Mouse (Mus musculus) right cerebral cortex, adult 18-20 months (tissue): ENCODE measurements at regions not wholly inside any gene's neighbourhood (a gene's known extent, or its start where the extent isn't known, plus 50 kb on each side); places are given as distances from the start of the nearest gene placed in this dataset.

Experiments
- DNase-seq: peaks from one replicate; pipeline ENCODE4 v3.0.0; 2022; ENCODE audit warnings: mixed read lengths

DNA sequence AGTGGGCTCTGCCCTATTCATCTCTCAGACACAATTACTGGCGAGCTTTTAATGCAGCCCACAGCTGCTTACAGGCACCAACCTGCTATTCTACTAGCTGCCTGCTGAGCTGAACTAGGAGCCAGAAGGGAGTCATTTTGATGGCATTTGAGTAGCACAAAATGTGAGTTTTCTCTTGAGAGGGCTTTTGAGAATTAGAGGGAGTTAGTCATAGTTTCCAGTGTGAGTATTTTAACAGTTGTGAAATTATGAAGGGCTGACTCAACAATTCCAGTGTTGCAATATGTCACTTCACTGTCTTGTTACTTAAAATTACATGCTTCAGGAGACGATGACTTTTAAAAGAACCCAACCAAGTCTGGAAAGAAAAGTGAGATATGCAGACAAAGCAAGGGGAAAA lies 54.4 kb upstream of the Ly86 start:
- DNase-seq = peak; percentile 43

DNA sequence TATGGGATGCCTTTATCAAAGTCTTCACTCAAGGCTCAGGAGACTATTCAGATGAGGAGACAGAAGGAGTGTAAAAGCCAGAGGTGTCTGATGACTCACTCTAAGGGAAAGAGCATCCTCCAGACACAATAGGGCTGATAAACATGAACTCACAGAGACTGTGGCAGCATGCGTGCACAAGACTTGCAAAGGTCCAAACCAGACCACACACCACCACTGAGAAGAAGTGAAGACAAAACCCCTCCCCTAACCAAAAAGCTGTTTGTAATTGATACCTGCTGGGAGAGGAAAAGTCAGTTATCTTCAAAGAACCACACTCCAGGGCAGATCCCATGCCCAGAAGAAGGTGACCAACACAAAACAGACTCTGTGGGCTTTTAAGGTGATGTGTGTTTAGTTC lies 56.0 kb upstream of the Ly86 start:
- DNase-seq = no peak

DNA sequence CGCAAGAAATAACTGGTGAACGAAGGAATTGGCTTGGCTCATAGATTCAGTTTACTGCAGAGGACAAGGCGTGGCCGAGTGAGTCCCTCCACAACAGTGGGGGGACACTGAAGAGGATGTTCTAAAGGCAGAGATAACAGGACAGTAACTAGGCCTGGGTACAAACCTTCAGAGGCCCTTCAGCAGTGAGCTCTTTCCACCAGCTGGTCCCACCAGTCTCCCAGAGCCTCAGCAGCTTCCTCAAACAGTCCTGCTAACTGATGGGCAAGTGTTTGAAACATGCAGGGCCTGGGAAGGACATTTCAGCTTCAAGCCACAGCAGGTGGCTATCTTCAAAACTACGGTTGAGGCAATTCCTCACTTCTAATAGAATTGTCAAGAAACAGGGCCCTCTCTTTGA lies 62.5 kb upstream of the Ly86 start:
- DNase-seq = no peak

DNA sequence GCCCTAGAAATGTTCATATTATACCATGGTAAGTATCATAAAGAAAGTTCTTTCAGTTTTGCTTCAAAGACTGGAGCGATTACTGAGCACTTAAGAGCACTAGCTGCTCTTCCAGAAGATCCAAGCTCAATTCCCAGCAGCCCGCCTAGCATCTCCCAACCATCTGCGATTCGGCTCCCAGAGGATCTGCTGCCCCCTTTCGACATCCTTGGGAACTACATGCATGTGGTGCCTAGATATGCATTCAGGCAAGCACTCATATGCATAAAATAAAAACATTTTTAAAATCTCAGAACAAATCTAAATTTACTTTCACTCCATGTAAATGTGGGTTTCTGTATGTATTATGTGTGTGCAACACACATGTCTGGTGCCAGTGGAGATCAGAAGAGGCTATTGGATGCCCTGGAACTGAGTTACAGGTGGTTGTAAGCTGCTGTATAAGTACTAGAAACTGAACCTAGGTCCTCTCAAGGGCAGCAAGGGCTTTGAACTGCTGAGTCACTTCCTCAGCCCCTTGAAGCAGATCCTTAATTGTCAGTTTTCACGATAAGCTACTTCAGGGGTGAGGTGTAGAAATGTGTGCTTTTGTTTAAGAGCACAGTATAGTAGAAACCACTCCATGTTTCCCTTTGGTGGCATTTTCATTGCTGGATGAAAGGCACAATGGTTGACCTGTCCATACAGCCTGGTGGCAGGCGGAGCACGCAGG lies 65.8 kb upstream of the Ly86 start:
- no peak for DNase-seq

DNA sequence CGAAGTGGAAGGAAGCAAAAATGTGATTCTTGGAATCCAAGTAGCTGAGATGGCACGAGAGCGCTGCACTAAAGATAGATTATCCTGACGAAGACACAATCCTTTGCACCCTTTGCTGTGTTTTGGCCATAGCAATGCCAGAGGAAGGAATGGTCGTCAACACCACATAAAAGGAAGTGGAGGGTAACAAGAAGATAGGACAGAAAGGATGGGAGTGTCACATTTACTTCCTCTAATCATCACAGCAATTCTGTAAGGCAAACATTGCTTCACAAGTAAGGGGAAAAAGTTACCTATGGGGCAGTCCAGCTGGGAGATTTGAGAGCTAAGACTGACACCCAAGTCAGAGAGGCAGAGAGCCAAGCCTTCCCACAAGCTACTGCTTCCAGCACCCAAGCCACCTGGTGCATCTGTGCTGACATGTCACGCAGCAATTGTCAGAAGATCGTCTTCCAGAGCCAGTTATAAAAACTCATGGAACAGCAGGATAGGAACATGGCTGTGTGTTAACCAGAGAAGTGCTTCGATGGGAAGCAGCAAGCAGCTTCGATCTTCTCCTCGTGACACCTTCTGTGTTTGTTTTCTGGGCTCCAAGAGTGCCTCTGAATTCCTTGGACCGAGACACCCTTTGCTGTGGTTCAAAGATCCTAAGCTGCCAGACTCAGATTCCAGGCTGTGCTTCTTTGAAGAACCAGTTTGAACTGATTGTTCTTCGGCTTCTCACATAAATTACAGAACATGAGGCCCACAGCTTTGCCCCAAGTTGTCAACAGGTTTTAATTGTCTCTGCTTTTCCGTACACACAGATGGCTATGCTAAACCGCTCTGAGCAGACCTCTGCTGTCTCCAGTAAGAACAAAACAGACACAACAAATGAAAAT lies 95.2 kb upstream of the Ly86 start:
- peak; percentile 13 for DNase-seq

DNA sequence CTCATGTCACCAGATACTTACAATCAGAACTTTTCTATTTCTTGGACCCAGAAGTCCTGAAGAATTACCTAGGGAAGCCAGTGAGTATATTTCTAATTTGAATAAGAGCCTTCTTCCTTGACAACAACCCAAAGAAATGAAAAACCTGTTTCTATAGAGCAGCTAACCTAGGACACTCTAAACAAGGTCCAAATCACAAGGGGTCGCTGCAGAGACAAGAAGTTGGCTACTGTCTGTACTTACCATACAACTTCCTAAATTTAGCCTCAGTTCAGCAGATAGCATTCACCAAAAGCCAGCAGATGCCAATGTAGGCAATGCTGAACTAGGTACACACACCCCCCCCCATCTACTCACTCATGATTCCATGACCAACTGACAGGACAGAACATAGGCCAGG lies 96.3 kb upstream of the Ly86 start:
- DNase-seq = no peak

DNA sequence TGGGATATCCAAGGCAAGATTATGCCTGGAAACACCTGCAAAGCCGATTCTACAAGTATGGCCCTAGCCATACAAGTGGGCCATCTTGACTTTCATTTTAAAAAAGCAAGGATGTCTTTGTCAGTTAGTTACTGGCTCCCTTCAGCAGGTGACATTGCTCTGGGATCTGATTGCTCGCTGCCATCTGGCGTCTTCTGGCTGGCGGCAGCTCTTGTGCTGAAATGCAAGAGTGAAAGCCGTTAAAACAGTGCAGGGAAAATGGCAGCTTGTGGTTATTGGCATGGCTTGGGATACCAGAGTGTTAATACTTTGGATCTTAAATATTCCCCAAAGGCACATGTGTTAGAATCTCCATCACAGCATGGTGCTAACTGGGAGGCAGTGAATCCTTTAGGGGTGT lies 105.0 kb upstream of the Ly86 start:
- DNase-seq = peak; percentile 7

DNA sequence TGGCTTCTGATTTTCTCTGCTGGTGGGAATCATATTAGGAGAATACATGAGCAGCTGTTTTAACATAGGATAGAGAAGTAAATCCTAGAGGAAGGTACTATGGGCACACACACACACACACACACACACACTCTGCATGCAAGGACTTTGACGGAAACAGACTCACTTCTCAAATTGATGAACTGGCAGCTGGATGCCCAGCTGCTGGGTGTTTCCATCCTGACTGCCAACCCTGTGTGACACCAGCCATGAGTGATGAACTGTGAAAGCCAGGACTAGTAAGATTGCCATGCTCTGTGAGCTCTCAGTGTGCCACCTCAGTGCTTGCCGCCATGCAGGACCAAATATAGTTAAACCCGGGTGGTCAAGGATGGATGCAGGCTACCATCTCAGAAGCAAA lies 107.7 kb upstream of the Ly86 start:
- no peak for DNase-seq

DNA sequence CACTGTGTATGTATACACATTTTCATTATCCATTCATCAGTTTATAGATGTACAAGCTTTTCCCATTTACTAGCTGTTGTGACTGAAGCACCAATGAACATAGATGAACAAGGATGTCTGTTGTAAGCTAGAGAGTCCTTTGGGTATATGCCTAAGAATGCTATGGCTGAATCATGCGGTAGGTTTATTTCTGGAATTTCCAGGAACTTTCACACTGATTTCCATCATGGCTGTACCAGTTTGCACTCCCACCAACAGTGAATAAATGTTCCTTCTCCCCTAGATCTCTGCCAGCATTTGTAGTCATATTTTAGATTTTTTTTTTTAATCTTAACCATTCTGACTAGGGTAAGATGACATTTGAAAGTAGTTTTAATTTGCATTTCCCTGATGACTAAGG lies 119.2 kb upstream of the Ly86 start:
- peak; percentile 53 for DNase-seq

DNA sequence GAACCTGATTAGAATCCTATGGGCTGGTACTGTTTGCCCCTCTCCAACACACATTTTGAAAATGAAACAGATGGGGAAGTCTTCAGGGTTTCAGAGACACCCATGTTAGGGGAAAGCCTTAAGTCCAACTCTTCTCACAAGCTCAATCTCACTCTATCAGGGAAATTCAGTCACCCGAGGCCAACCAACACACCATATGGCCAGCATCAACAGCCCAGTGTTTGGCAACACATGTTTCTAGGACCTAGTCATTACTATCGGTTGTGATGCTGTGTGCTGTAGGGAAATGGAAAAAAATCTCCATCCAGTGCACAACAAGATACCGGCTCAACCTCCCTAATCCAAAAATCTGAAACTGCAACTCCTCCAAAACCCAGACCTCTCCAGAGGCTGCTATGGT lies 124.6 kb upstream of the Ly86 start:
- no peak for DNase-seq

DNA sequence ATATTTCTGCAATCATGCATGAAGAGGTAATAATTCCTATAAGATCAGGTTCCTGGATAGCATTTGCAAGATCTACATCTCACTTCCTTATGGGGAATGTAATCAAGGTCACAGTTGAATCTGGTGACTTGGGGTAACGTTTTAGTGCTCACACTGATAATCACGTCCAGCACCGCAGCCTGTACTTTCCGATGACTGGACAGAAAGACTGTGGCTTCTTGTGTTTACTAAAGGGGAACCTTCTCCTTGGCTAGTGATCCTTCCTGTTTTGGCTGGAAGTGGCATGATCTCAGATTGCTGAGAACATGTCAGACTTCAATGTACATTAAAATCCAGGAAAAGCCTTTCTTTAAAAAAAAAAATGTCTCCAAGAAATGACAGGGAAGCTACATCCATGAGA lies 126.4 kb upstream of the Ly86 start:
- DNase-seq = no peak

DNA sequence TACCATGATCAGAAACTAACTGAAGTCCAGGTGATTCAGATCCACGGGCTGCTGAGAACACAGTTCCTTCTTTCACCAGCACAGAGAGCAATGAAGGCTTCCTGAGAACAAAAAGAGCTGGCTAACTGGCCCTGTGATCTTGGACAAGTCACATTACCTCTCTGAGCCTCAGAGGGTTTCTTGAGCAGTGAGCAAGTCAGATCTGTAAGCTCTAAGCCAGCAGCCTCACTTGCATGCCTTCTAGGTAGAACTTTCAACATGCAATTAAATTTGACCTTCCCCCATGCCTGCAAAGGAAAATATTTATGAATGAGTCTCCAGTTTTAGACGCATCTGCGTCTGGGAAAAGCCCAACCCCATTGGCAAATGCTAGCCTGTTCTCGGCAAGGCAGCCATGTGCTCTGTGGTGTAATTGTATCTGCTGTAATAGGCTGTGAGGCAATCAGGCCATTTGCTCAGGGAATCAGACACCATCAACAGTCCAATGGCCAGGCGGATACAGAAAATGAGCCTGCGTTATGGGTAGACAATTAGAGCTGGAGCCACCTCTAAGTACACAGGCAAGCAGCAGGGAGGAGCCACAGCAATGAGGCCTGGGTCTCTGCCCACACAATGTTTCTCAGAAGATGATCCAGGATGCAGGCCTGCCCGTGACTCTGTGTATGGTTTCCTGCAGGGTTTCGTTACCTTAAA lies 130.3 kb upstream of the Ly86 start:
- DNase-seq = no peak

DNA sequence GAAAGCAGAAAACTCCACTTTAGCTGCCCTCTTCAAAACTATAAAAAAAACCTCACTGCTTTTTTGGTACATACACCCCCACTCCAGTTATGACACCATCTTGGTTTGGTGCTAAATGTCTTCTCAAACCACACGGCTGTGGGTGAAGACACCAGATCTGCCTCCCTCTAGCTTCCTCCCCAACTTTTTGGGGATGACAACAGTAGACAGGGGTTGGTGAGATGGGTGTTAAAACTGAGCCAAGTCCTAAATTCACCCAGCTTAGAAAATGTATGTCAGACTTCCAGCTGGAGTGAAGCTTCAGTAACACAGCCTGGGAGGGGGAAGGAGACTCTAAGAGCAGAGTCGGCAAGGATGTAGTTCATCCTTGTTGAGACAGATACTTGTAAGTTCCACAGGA lies 147.1 kb upstream of the F13a1 start:
- peak; percentile 74 for DNase-seq

DNA sequence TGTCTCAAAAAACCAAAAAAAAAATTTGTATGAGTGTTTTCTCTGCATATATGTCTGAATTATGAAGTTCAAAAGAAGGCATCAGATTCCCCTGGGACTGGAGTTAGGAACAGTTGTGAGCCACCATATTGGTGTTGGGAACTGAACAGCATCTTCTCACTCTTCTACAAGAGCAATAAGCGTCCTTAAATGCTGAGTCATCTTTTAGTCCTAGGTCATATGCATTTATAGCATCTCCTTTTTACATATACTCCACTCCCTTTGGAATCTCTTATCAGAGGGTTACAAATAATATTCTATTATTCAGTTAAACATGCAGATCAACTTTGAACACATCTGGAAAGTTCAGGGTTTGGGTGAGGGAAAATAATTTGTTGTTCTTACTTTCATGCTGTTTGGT lies 145.8 kb upstream of the F13a1 start:
- no peak for DNase-seq

DNA sequence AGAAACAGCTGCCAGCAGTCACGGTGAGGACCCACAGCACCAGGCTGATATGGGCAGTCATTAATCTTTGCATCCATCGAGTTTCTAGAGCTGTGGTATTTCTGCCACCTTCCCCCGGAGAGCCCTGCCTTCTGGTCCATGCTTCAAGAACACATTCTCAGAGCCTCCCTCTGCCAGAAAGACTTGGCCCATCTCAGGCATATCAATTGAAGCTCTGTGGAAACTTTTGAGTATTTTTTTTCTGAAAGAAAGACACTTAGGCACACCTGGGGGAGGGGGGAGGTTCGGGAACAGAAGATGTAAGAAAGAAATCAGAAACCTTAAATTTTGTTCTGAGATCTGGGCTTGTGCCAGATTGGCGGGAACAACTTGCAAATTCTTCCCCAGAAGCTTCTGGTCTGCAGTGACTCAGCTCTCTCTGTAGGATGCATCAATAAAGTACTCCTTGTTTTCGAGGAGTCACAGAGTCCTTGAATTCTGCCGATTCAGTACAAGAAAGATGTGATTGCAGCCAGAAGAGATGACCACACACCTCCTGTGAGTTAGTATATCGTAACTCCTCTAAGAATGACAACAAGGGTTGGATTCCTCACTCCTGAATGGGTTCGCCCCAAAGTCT lies 131.2 kb upstream of the F13a1 start:
- peak; percentile 27 for DNase-seq

DNA sequence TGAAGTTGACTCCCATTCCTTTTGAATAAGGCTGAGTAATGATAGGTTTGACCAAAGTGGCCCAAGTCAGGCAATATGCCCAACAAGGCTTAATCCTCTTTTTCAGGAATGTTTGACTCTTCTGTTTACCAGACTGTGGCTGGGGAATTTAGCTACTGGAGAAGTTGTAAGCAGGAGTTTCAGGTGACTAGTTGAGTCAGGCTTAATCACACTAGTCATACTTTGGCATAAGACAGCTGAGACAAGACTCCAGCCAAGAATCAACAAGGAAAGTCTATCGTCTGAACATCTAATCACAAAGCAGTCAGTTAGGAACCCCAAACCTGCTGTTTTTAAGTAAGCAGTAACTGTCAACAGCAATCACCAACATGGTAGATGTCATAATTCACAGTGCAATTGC lies 126.5 kb upstream of the F13a1 start:
- DNase-seq = no peak

DNA sequence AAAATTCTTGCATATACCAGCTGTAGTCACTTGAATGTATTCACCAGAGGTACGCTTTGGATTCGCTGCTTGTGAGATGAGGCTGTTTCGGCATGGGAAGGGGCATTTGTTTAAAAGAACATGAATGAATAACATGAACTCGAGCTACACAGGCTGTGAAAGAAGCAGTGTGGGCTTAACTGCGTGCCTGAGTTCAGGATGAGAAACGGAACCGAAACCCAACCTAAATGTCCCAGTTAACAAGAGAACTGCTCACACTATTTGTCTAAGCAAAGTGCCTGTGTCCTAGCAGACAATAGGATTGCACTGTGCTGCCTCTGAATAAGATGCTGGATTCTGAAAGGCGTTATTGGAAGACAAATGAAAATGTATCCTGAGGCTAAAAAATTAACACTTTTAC lies 126.0 kb upstream of the F13a1 start:
- DNase-seq = no peak

DNA sequence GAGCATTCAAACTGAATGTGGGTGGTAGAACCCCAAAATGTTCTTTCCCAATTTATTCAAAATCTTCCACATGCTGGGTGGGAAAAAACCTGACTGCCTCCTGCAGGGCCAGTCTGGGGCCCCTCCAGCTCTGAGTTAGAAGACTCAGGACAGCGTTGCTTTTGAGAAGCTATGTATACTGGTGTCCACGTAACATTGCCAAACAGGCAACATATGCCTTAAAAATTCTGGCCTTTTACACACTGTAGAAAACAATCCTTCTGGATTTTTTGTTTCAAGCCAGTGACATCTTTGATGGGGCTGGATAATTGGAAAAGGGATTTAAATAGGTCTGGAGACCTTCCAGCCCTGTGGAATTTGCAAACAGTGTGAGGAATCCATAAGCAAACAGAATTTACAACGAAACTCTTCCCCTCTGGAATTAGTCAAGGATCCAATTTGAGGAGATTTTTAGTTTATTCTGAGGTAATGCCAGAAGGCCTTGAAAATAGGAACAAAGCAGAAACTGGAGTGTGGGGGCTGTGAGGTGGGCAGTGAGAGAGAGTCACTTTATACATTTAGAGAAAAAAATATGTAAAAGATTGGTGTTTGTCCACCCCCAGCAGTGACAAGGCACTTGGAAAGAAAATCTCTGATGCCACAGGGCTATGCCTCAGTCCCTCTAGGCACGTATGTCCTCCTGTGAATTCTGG lies 108.9 kb upstream of the F13a1 start:
- peak; percentile 66 for DNase-seq

DNA sequence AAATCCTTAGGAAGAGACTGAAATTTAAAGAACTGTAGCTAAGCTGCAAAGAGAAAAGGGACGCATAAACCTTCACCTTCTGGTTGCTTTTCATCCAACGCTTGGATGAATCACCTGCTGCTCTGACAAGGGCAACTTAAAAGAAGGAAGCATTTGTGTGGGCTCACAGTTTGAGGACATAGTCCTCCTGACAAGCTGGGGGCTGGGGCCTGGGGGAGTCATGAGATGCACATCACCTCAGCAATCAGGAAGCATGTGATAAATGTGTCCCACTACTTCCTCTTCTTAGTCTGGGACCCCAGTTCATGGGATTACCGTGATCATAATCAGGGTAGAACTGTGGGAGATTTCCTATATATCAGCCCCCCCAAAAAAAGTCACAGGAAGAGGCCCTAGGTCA lies 107.8 kb upstream of the F13a1 start:
- no peak for DNase-seq

DNA sequence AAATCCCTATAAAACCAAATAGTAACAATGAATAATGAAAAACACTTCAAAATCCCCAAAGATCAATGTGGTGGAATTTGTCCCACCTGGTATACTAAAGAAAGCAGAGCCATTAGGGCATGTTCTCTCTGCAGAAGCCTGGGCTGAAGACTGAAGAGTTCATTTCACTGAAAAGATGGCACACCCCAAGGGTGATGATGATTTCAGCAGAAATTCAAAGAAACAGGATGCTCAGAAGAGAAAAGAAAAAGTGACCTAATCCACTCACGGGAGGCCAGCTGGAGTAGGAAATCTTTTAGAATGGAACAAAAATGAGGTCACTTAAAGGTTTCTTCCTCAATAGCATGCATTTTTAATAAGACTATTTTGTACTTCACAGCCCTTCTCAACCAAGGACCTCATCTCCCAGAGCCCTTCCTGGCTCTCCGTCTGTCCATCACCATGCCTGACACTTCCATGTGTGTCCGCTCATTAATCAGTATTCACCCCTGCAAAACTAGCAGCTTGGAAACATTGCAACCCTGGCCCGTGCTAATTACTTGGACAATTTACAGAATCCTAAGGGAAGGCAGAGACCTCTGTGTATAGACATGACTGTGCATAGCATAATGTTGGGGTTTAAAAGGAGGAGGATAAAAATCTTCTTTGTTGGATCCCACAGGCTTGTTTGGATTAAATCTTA lies 101.9 kb upstream of the F13a1 start:
- no peak for DNase-seq

DNA sequence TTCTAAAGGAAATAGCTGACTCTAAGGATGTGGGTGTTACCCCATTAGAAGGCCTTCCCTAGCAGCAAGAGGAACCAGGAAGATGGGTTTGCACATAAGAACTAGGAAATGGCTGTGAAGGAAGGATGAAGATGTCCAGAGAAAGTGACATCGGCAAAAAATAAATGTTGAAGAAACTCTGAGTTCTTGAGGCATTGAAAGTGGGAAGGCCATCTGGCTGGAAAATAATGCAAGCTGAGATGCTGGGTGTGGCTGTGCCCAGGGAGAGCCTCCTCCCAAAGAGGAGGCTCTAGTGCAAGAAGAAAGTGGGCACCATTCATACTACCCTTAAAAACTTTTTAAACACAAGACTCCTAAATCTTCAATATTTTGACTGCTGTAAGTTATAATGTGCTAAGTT lies 99.9 kb upstream of the F13a1 start:
- no peak for DNase-seq

DNA sequence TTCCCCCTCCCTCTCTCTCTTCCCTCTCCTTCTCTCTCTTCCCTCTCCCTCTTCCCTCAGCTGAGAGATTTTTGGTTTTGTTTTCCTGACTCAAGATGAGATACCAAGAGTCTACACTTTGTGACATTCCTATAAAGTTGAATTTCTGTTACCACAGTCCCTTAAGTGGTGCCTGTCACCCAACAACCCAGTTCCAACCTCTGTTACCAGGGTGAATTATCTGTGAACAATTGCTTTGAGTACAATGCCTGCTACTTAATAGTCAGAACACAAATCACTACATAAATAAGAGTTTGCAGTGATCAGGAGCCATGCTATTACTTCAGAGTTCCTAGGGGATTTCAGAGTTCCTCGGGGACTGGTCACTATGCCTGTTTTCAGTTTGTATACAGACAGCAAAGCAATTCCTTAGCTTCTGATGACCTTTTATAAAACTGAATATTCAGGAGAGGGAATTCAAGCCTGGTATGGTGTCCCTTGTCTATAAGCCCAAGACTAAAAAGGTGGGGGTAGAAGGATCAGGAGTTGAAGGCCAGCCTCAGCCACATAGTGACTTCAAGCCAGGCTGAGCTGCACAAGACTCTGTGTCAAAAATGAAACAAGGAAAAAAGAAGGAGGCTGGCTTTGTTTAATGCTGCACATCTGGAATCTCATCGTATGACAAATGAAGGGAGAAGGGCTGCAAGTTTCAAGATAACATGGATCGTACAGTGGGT lies 99.2 kb upstream of the F13a1 start:
- no peak for DNase-seq
